Mouse (Mus musculus): ENCODE data around the gene Dab1. TPM values are rescaled to one million over a fixed set of nuclear protein-coding genes. Genes with fewer than 3 reads are reported as not detected.

Dab1 gene
- polyA plus RNA-seq, 1 experiment from 2014 or later = 36.4 TPM

DNA sequence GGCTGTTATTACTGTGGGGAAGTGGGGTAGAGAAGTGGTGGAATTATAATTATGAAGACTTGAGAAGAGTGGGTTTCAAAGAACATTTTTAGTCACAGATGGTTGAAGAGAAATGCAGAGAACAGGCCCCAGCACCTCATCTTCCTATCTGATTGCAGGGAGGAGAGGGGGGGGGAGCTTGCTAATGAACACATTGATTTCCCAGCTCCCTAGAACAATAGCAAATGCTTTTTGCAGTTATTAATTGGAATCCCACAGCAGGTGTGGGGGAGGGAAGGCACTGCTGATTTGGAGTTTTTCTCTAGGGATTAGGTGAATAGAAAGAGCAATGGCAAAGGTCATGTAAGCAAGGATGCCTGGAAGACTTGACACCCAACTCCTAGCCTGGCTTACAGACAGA, 310.5 kb downstream of the Dab1 start:
- no peaks in the 10 kb centered on the region for H3K27me3 ChIP-seq (ENCODE audit: control insufficient read depth, insufficient read depth, low read length)
- no peak overlapping the region for H3K4me3 ChIP-seq (ENCODE audit: low read depth, low read length)
- DNase-seq (ENCODE audit: low spot score) (no peak), ATAC-seq (ENCODE audit: insufficient read depth, low FRiP score, low TSS enrichment) (no peak)
- H3K9me3 ChIP-seq (ENCODE audit: control insufficient read depth, low read length) = no peaks in the 10 kb centered on the region
- no peak overlapping the region for H3K9ac ChIP-seq (ENCODE audit: low read length)
- no peak overlapping the region for H3K4me2 ChIP-seq (ENCODE audit: low read depth)
- H3K27ac ChIP-seq (ENCODE audit: low read depth, low read length) = no peak overlapping the region
- H3K36me3 ChIP-seq (ENCODE audit: control insufficient read depth, insufficient read depth, low read length) = no peaks in the 10 kb centered on the region
- peaks cover 2% of the 10 kb centered on the region; the same call in 1 of the 2 replicates for H3K4me1 ChIP-seq (ENCODE audit: control insufficient read depth, insufficient read depth, low read length)

- no peak for ATAC-seq (ENCODE audit: insufficient read depth, low FRiP score, low TSS enrichment)
- no peak for DNase-seq (ENCODE audit: low spot score)
- Histone ChIP-seq H3K27ac (ENCODE audit: low read depth, low read length) (no peak overlapping the region), H3K27me3 (ENCODE audit: control insufficient read depth, insufficient read depth, low read length) (no peaks in the 10 kb centered on the region), H3K4me3 (ENCODE audit: low read depth, low read length) (no peak overlapping the region), H3K4me1 (ENCODE audit: control insufficient read depth, insufficient read depth, low read length) (no peaks in the 10 kb centered on the region), H3K9ac (ENCODE audit: low read length) (no peak overlapping the region), H3K4me2 (ENCODE audit: low read depth) (no peak overlapping the region), H3K9me3 (ENCODE audit: control insufficient read depth, low read length) (no peaks in the 10 kb centered on the region), H3K36me3 (ENCODE audit: control insufficient read depth, insufficient read depth, low read length) (no peaks in the 10 kb centered on the region)
- WGBS = 77% methylated on average over 3 of the region's 3 CpGs
These were observed 315.2 kb downstream of the Dab1 start for GRCm38 (mm10) chr4:103934364-103934763.

GRCm38 (mm10) chr4:103948255-103948654, 329.1 kb downstream of the Dab1 start:
- WGBS = 76% methylated on average over 3 of the region's 3 CpGs

DNA sequence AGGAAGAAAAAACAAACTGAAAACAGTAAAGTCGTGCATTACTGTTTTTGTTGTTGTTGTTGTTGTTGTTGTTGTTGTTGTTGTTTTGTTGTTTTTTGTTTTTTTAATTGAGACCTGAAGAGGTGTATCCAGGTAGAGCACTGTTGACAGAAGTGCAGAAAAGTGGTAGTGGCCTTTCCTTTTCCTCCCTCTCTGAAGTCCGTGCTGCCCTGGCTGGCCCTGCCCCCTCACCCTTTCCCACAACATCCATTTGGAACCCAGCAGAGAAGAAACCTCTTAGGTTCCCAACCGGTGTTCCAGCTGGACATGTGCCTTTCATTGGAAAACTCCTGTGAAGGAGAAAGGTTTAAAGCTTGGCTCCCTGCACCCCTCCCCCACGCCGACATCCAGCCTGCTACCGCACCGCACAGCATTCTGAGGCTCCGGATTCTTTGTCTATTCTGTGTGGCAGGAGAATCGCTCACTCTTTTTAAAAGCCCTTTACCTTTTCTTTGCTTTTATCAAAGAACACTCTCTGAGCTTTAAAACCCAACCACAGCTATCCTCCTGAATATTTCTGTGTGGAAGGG, 334.6 kb downstream of the Dab1 start:
- H3K4me2 ChIP-seq (ENCODE audit: low read depth) = no peak overlapping the region
- H3K9me3 ChIP-seq (ENCODE audit: control insufficient read depth, low read length) = no peaks in the 10 kb centered on the region
- no peak for ATAC-seq (ENCODE audit: insufficient read depth, low FRiP score, low TSS enrichment)
- no peaks in the 10 kb centered on the region for H3K4me1 ChIP-seq (ENCODE audit: control insufficient read depth, insufficient read depth, low read length)
- no peaks in the 10 kb centered on the region for H3K27me3 ChIP-seq (ENCODE audit: control insufficient read depth, insufficient read depth, low read length)
- 33% methylated on average over 9 of the region's 9 CpGs for WGBS
- no peak overlapping the region for H3K27ac ChIP-seq (ENCODE audit: low read depth, low read length)
- no peak overlapping the region for H3K9ac ChIP-seq (ENCODE audit: low read length)
- no peak overlapping the region for H3K4me3 ChIP-seq (ENCODE audit: low read depth, low read length)
- no peak for DNase-seq (ENCODE audit: low spot score)
- no peaks in the 10 kb centered on the region for H3K36me3 ChIP-seq (ENCODE audit: control insufficient read depth, insufficient read depth, low read length)

More at GRCm38 (mm10) chr4:103948255-103948654, 329.1 kb downstream of the Dab1 start:
- Histone ChIP-seq H3K4me1 (ENCODE audit: control insufficient read depth, insufficient read depth, low read length) (no peaks in the 10 kb centered on the region), H3K4me3 (ENCODE audit: low read depth, low read length) (no peak overlapping the region), H3K9ac (ENCODE audit: low read length) (no peak overlapping the region), H3K27me3 (ENCODE audit: control insufficient read depth, insufficient read depth, low read length) (no peaks in the 10 kb centered on the region), H3K27ac (ENCODE audit: low read depth, low read length) (no peak overlapping the region), H3K4me2 (ENCODE audit: low read depth) (no peak overlapping the region), H3K9me3 (ENCODE audit: control insufficient read depth, low read length) (no peaks in the 10 kb centered on the region), H3K36me3 (ENCODE audit: control insufficient read depth, insufficient read depth, low read length) (no peaks in the 10 kb centered on the region)
- ATAC-seq (ENCODE audit: insufficient read depth, low FRiP score, low TSS enrichment) = no peak
- no peak for DNase-seq (ENCODE audit: low spot score)

DNA sequence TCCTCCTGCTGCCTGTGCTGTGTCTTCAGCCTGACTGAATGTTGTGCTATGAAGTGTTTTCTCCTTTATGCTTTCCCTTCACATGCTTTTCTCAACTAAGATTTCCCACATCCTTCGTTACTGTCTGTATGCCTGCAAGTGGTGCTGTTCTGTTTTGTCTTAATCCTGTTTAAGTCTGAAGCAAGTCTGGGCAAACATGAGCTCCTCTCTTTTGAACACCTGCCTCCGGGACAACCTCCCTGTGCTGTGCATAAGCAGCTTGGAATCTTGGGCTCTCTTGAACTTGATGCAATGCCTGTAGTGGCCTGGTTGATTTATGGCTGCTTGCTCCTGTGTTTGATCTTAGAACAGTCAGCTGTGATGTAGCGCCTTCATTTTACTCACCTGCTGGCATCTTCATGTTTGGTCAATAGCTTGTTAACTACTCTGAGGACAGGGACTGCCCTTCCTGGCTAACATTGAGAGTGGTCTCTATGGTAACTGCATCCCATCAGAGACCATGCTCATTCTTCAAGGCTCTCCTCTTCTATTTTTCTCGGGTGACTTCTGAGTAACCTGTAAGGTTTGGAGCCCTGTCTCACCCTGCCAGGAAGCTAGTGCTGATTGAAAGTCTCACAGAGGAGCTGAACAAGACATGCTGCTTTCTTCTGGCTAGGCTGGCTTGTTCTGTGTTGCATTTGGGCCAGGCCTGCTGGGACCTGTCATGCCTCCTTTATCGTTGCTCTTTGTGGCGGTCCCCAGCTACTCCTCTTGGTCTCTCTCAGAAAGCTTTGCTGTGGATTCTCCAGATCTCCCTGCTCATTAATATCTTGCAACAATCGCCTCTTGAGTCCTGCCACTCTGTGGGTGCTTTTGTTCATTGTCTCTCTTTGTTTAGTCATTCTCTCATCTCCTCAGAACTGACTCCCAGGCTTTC, 342.2 kb downstream of the Dab1 start:
- ATAC-seq (ENCODE audit: insufficient read depth, low FRiP score, low TSS enrichment) (no peak), DNase-seq (ENCODE audit: low spot score) (no peak)
- no peak overlapping the region for H3K4me3 ChIP-seq (ENCODE audit: low read depth, low read length)
- no peak overlapping the region for H3K4me2 ChIP-seq (ENCODE audit: low read depth)
- 75% methylated on average over 7 of the region's 7 CpGs for WGBS
- H3K27ac ChIP-seq (ENCODE audit: low read depth, low read length) = no peak overlapping the region
- no peak overlapping the region for H3K9ac ChIP-seq (ENCODE audit: low read length)
- H3K4me1 ChIP-seq (ENCODE audit: control insufficient read depth, insufficient read depth, low read length) = no peaks in the 10 kb centered on the region
- no peaks in the 10 kb centered on the region for H3K36me3 ChIP-seq (ENCODE audit: control insufficient read depth, insufficient read depth, low read length)
- H3K9me3 ChIP-seq (ENCODE audit: control insufficient read depth, low read length) = no peaks in the 10 kb centered on the region
- H3K27me3 ChIP-seq (ENCODE audit: control insufficient read depth, insufficient read depth, low read length) = no peaks in the 10 kb centered on the region

- H3K9me3 ChIP-seq (ENCODE audit: control insufficient read depth, low read length) = no peaks in the 10 kb centered on the region
- WGBS = 26% methylated on average over 9 of the region's 9 CpGs
- H3K4me1 ChIP-seq (ENCODE audit: control insufficient read depth, insufficient read depth, low read length) = no peaks in the 10 kb centered on the region
- ATAC-seq (ENCODE audit: insufficient read depth, low FRiP score, low TSS enrichment) = no peak
- H3K27me3 ChIP-seq (ENCODE audit: control insufficient read depth, insufficient read depth, low read length) = no peaks in the 10 kb centered on the region
- H3K4me2 ChIP-seq (ENCODE audit: low read depth) = no peak overlapping the region
- H3K36me3 ChIP-seq (ENCODE audit: control insufficient read depth, insufficient read depth, low read length) = no peaks in the 10 kb centered on the region
- DNase-seq (ENCODE audit: low spot score) = peak; percentile 51
- no peak overlapping the region for H3K4me3 ChIP-seq (ENCODE audit: low read depth, low read length)
- no peak overlapping the region for H3K27ac ChIP-seq (ENCODE audit: low read depth, low read length)
- no peak overlapping the region for H3K9ac ChIP-seq (ENCODE audit: low read length)
These were observed 350.7 kb downstream of the Dab1 start for GRCm38 (mm10) chr4:103969906-103970305.

DNA sequence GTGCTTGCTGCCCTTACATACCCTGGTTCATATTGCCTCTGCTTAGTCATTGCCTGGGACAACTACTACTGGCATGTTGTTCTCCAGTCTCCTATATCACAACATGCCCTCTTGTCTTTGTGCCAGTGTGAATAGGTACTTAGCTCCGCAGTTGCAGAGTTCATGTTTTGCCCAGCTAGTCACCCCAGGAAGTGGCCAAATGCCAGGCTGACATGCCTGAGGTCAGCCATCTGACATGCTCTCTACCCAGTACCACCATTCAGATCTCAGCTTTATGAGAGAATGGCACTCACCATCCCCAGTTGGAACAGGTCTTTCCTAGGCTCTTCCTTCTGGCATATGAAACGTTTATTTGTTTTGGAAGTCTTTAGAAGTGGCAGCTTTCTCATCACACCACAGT, 355.4 kb downstream of the Dab1 start:
- H3K27ac ChIP-seq (ENCODE audit: low read depth, low read length) = no peak overlapping the region
- DNase-seq (ENCODE audit: low spot score) (no peak), ATAC-seq (ENCODE audit: insufficient read depth, low FRiP score, low TSS enrichment) (no peak)
- no peak overlapping the region for H3K4me3 ChIP-seq (ENCODE audit: low read depth, low read length)
- no peaks in the 10 kb centered on the region for H3K36me3 ChIP-seq (ENCODE audit: control insufficient read depth, insufficient read depth, low read length)
- no peak overlapping the region for H3K4me2 ChIP-seq (ENCODE audit: low read depth)
- WGBS = 72% methylated on average over 2 of the region's 2 CpGs
- H3K4me1 ChIP-seq (ENCODE audit: control insufficient read depth, insufficient read depth, low read length) = no peaks in the 10 kb centered on the region
- no peaks in the 10 kb centered on the region for H3K27me3 ChIP-seq (ENCODE audit: control insufficient read depth, insufficient read depth, low read length)
- H3K9ac ChIP-seq (ENCODE audit: low read length) = no peak overlapping the region
- H3K9me3 ChIP-seq (ENCODE audit: control insufficient read depth, low read length) = no peaks in the 10 kb centered on the region

- no peak for ATAC-seq (ENCODE audit: insufficient read depth, low FRiP score, low TSS enrichment)
- no peak overlapping the region for H3K4me2 ChIP-seq (ENCODE audit: low read depth)
These were observed 355.8 kb downstream of the Dab1 start for GRCm38 (mm10) chr4:103974946-103975345.

DNA sequence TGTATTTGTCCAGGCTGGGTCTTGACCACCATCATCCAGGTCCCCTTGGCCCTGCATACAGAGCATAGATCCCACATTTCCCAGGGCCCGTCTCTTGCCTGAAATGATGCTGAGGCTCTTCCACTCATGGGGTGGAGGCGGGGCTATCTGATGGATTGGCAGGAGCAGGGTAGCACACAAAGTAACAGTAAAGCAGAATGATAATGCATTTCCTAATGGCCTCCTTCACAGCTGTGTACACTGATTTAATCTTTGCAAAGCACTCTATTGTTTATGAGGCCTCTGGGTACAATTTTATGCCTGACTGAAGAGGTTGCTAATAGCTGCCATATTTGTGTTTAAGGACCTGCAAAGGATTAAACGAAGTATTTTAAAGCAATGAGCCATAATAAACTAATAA, 374.7 kb downstream of the Dab1 start:
- Histone ChIP-seq H3K27ac (ENCODE audit: low read depth, low read length) (no peak overlapping the region), H3K4me2 (ENCODE audit: low read depth) (no peak overlapping the region), H3K27me3 (ENCODE audit: control insufficient read depth, insufficient read depth, low read length) (no peaks in the 10 kb centered on the region), H3K36me3 (ENCODE audit: control insufficient read depth, insufficient read depth, low read length) (no peaks in the 10 kb centered on the region), H3K9me3 (ENCODE audit: control insufficient read depth, low read length) (no peaks in the 10 kb centered on the region), H3K4me3 (ENCODE audit: low read depth, low read length) (no peak overlapping the region), H3K4me1 (ENCODE audit: control insufficient read depth, insufficient read depth, low read length) (no peaks in the 10 kb centered on the region), H3K9ac (ENCODE audit: low read length) (no peak overlapping the region)
- peak; percentile 72 for ATAC-seq (ENCODE audit: insufficient read depth, low FRiP score, low TSS enrichment)
- 59% methylated on average over 3 of the region's 3 CpGs for WGBS
- DNase-seq (ENCODE audit: low spot score) = peak; percentile 30

More at GRCm38 (mm10) chr4:103974946-103975345, 355.8 kb downstream of the Dab1 start:
- no peaks in the 10 kb centered on the region for H3K9me3 ChIP-seq (ENCODE audit: control insufficient read depth, low read length)
- no peaks in the 10 kb centered on the region for H3K27me3 ChIP-seq (ENCODE audit: control insufficient read depth, insufficient read depth, low read length)
- H3K4me1 ChIP-seq (ENCODE audit: control insufficient read depth, insufficient read depth, low read length) = no peaks in the 10 kb centered on the region
- WGBS = 85% methylated on average over 2 of the region's 2 CpGs
- H3K36me3 ChIP-seq (ENCODE audit: control insufficient read depth, insufficient read depth, low read length) = no peaks in the 10 kb centered on the region
- no peak for DNase-seq (ENCODE audit: low spot score)
- H3K4me3 ChIP-seq (ENCODE audit: low read depth, low read length) = no peak overlapping the region
- no peak overlapping the region for H3K9ac ChIP-seq (ENCODE audit: low read length)
- H3K27ac ChIP-seq (ENCODE audit: low read depth, low read length) = no peak overlapping the region
